Mouse (Mus musculus) cerebellum, adult 11 months (tissue): Measurements from ENCODE around the gene Tnnt3.
A peak's percentile ranks its signal among the peaks of the same experiment; 100 is the strongest.

Experiments
- DNase-seq: peaks from one replicate; pipeline ENCODE4 v3.0.0; 2022

Gene Tnnt3

GRCm38 (mm10) chr7:142547874-142548273 lies 49.2 kb downstream of the Tnnt3 start:
- no peak for DNase-seq

- no peak for DNase-seq
Measured at GRCm38 (mm10) chr7:142548706-142549105, 50.1 kb downstream of the Tnnt3 start.

GRCm38 (mm10) chr7:142549941-142550763 lies 51.5 kb downstream of the Tnnt3 start:
- DNase-seq, result peak; percentile 83

- no peak for DNase-seq
Measured at GRCm38 (mm10) chr7:142550935-142551373, 52.3 kb downstream of the Tnnt3 start.

- no peak for DNase-seq
Measured at GRCm38 (mm10) chr7:142551691-142552090, 53.1 kb downstream of the Tnnt3 start.

- no peak for DNase-seq
Measured at GRCm38 (mm10) chr7:142552591-142553416, 54.2 kb downstream of the Tnnt3 start.

GRCm38 (mm10) chr7:142553417-142554335 lies 55.0 kb downstream of the Tnnt3 start:
- DNase-seq, result no peak

- no peak for DNase-seq
Measured at GRCm38 (mm10) chr7:142554625-142555024, 56.0 kb downstream of the Tnnt3 start.

GRCm38 (mm10) chr7:142555366-142556088 lies 56.9 kb downstream of the Tnnt3 start:
- no peak for DNase-seq

GRCm38 (mm10) chr7:142556089-142556476 lies 57.4 kb downstream of the Tnnt3 start:
- DNase-seq, result no peak

GRCm38 (mm10) chr7:142557696-142558095 lies 59.1 kb downstream of the Tnnt3 start:
- DNase-seq, result no peak

GRCm38 (mm10) chr7:142558511-142559146 lies 60.0 kb downstream of the Tnnt3 start:
- no peak for DNase-seq

GRCm38 (mm10) chr7:142559651-142560175 lies 61.1 kb downstream of the Tnnt3 start:
- no peak for DNase-seq

- DNase-seq, result no peak
Measured at GRCm38 (mm10) chr7:142560942-142561855, 62.6 kb downstream of the Tnnt3 start.

- DNase-seq, result peak; percentile 91
Measured at GRCm38 (mm10) chr7:142561856-142562404, 63.3 kb downstream of the Tnnt3 start.

- DNase-seq, result peak; percentile 54
Measured at GRCm38 (mm10) chr7:142563168-142563567, 64.5 kb downstream of the Tnnt3 start.

- no peak for DNase-seq
Measured at GRCm38 (mm10) chr7:142564955-142565643, 66.5 kb downstream of the Tnnt3 start.
